Mouse (Mus musculus) cortical plate, adult 2 months (tissue): ENCODE measurements at regions not wholly inside any gene's neighbourhood (a gene's known extent, or its start where the extent isn't known, plus 50 kb on each side); places are given as distances from the start of the nearest gene placed in this dataset.

Source experiments
- CTCF ChIP-seq: fragments of 200-500 bp; IDR thresholded peaks from 2 replicates; pipeline ENCODE4 v1.5.1; 2011; ENCODE audit warnings: mild to moderate bottlenecking, control low read depth, low read length; ENCODE audit not compliant: insufficient read depth; ENCODE audit errors: extremely low read depth
- POLR2A ChIP-seq: fragments of 200-500 bp; IDR thresholded peaks from 2 replicates; pipeline ENCODE4 v1.6.1; 2011; ENCODE audit warnings: mild to moderate bottlenecking, low read length, control low read depth; ENCODE audit not compliant: insufficient read depth; ENCODE audit errors: extremely low read depth

- no peak for TF ChIP-seq CTCF
- no peak for TF ChIP-seq POLR2A
Observed at GRCm38 (mm10) chr14:98707574-98707973, 286.5 kb downstream of the Rpl36a-ps1 start.
